Mouse (Mus musculus) embryonic facial prominence, embryonic 13.5 days (tissue): ENCODE data around the gene Plod2. TPM values are rescaled to one million over a fixed set of nuclear protein-coding genes. Genes with fewer than 3 reads are reported as not detected.
A peak's percentile ranks its signal among the peaks of the same experiment; 100 is the strongest.

Experiments
- ATAC-seq: fragments of 200-750 bp; cut with Nextera tagmentation; 2 replicates; pipeline ENCODE4 v1.8.0; 2017; ENCODE audit warnings: low read depth; ENCODE audit not compliant: insufficient number of reproducible peaks, insufficient read depth, low FRiP score, low TSS enrichment
- H3K27ac ChIP-seq: fragments of 300-500 bp; sonication (generic); 2 replicates; pipeline ENCODE4 v1.5.1; 2015; ENCODE audit warnings: moderate library complexity, mild to moderate bottlenecking, inconsistent platforms
- H3K27me3 ChIP-seq: fragments of 300-500 bp; sonication (generic); 2 replicates; pipeline ENCODE4 v1.6.1; 2015; ENCODE audit warnings: mild to moderate bottlenecking, inconsistent platforms
- H3K36me3 ChIP-seq: fragments of 300-500 bp; sonication (generic); 2 replicates; pipeline ENCODE4 v1.6.1; 2015; ENCODE audit warnings: mild to moderate bottlenecking, inconsistent platforms
- H3K4me1 ChIP-seq: fragments of 300-500 bp; sonication (generic); 2 replicates; pipeline ENCODE4 v1.6.1; 2015; ENCODE audit warnings: inconsistent platforms
- H3K4me2 ChIP-seq: fragments of 300-500 bp; sonication (generic); 2 replicates; pipeline ENCODE4 v1.6.1; 2015; ENCODE audit warnings: moderate library complexity, mild to moderate bottlenecking, inconsistent platforms
- H3K4me3 ChIP-seq: fragments of 300-500 bp; sonication (generic); 2 replicates; pipeline ENCODE4 v1.5.1; 2015; ENCODE audit warnings: mild to moderate bottlenecking, inconsistent platforms
- H3K9ac ChIP-seq: fragments of 300-500 bp; sonication (generic); 2 replicates; pipeline ENCODE4 v1.6.1; 2015; ENCODE audit warnings: mild to moderate bottlenecking, inconsistent platforms
- H3K9me3 ChIP-seq: fragments of 300-500 bp; sonication (generic); 2 replicates; pipeline ENCODE4 v1.6.1; 2016; ENCODE audit warnings: inconsistent platforms
- WGBS: fragments of 180-500 bp; shearing (Covaris S2); methylation state at CpG from one replicate; pipeline ENCODE4 v1.1.7; 2015; ENCODE audit warnings: mixed read lengths; 5-methylcytosine and 5-hydroxymethylcytosine counted together
- polyA plus RNA-seq: library from polyadenylated mRNA; unstranded; fragments of >200 nt; fragmentation: Nextera tagmentation; extraction: Ambion mirVana; gene quantifications from 2 replicates; pipeline ENCODE4 v1.2.1, GENCODE M21; 2015

Plod2 gene
- polyA plus RNA-seq, 1 experiment from 2014 or later: 53.4 TPM

DNA sequence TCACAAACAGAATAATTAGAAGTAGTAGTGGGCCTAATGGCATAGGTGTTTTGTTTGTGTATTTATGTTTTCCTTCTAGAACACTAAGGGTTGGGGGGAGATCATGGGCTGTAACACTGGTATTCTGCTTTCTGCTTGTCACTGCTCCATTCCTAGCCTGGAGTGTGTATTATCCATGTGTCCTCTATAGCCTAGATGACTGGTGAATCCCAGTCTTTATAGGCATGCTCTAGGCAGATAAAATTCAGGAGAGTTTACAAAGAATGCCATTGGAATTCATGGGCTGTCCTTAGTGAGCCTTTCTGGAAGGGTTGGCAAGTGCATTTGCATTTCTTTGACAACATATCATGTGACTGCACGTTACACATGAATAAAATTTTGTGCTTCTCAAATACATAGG is 44.0 kb downstream of the Plod2 start:
- Histone ChIP-seq H3K4me3 (no peak overlapping the region), H3K27me3 (no peaks in the 10 kb centered on the region), H3K4me2 (no peak overlapping the region), H3K9ac (no peak overlapping the region), H3K9me3 (no peaks in the 10 kb centered on the region), H3K4me1 (no peaks in the 10 kb centered on the region), H3K36me3 (peaks cover 48% of the 10 kb centered on the region), H3K27ac (no peak overlapping the region)
- 59% methylated on average over 1 of the region's 1 CpGs for WGBS
- no peak for ATAC-seq

DNA sequence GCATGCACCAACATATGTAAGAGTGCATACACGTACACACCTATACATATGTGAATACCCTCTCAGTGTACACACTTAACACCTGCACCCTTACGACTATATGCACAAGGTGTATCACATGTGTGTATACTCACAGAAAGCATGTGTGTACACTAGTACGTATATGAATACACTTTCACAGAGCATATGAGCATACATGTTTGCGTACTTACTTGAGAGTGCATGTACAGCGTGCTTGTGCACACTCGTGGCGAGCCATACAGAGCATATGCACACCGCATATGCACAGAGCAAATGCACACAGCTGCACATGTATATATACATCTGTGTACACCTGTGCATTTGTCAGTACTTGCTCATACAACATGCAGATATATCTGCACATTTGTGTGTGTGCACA is 45.4 kb downstream of the Plod2 start:
- H3K9ac ChIP-seq: no peak overlapping the region
- no peak overlapping the region for H3K4me3 ChIP-seq
- no peak overlapping the region for H3K4me2 ChIP-seq
- no peaks in the 10 kb centered on the region for H3K27me3 ChIP-seq
- H3K36me3 ChIP-seq: peaks cover 51% of the 10 kb centered on the region
- H3K27ac ChIP-seq: no peak overlapping the region
- no peaks in the 10 kb centered on the region for H3K4me1 ChIP-seq
- 96% methylated on average over 8 of the region's 8 CpGs for WGBS
- no peaks in the 10 kb centered on the region for H3K9me3 ChIP-seq
- 0 out of 2 replicates have a peak, but pooled peaks have one; percentile 15 for ATAC-seq

DNA sequence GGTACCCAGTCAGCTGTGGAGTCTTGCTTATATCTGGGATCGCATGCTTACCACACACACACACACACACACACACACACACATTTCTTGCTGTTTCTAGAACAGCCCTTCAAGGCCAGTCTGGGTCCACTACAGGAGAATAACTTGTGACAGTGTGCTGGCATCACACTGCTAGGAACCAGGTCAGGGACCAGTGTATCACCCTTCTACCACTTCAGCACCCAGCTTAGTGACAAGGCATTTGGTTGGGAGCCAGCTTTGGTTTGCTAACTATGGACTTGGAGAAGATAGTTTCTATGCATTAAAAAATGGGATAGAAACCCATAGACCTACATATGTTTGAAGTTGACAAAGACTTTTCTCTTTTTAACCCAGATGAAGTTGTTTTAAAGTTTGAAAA is 46.2 kb downstream of the Plod2 start:
- Histone ChIP-seq H3K36me3 (peaks cover 56% of the 10 kb centered on the region), H3K9me3 (no peaks in the 10 kb centered on the region), H3K27me3 (no peaks in the 10 kb centered on the region), H3K4me3 (no peak overlapping the region), H3K4me2 (no peak overlapping the region), H3K27ac (no peak overlapping the region), H3K9ac (no peak overlapping the region), H3K4me1 (no peaks in the 10 kb centered on the region)
- no peak for ATAC-seq
- WGBS: 86% methylated on average over 1 of the region's 1 CpGs

DNA sequence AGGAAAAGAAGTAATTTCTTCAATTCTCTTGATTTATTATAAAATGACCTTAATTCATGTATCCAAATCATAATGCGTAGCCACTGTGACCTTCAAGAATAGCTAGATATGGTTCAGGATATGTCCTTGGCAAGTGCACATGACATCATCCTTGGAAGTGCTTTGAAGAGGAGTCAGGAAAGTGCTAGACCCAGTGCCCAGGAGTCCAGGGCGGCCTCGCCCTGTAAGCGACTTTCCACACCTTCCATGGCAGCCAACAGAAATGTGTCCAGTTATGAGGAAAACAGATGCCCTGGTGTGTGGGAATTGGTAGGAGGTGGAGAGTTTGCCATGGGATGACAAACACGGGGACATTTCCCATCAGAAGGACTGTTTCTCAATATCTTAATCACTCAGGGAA is 47.0 kb downstream of the Plod2 start:
- H3K27ac ChIP-seq: no peak overlapping the region

DNA sequence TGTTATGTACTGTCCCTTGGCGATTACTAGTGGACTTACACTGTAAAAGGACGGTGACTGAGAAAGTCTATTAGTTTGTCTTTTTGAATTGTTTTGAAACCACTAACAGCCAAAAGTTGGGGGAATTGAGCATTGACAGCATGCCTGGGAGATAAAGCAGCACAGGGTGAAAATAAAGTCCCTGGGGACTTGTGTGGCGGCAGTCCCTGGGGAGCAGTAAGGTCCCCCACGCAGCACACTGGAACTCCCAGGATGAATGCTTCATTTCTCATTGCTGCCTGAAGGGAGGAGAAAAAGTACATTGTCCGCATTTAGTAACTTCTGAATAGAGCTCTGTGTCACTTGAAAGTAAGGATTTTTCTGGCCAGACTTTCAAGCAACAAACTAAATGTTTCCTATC is 49.5 kb downstream of the Plod2 start:
- H3K27me3 ChIP-seq: no peaks in the 10 kb centered on the region
- no peak overlapping the region for H3K4me2 ChIP-seq
- peaks cover 46% of the 10 kb centered on the region for H3K36me3 ChIP-seq
- H3K4me3 ChIP-seq: no peak overlapping the region
- H3K9me3 ChIP-seq: no peaks in the 10 kb centered on the region
- H3K4me1 ChIP-seq: no peaks in the 10 kb centered on the region
- WGBS: 67% methylated on average over 5 of the region's 5 CpGs
- no peak overlapping the region for H3K9ac ChIP-seq
- H3K27ac ChIP-seq: no peak overlapping the region
- no peak for ATAC-seq

More for the DNA sequence above, 47.0 kb downstream of the Plod2 start:
- WGBS: 92% methylated on average over 5 of the region's 5 CpGs
- Histone ChIP-seq H3K9me3 (no peaks in the 10 kb centered on the region), H3K4me1 (no peaks in the 10 kb centered on the region), H3K27me3 (no peaks in the 10 kb centered on the region), H3K4me2 (no peak overlapping the region), H3K9ac (no peak overlapping the region), H3K36me3 (peaks cover 54% of the 10 kb centered on the region), H3K4me3 (no peak overlapping the region)
- ATAC-seq: no peak

DNA sequence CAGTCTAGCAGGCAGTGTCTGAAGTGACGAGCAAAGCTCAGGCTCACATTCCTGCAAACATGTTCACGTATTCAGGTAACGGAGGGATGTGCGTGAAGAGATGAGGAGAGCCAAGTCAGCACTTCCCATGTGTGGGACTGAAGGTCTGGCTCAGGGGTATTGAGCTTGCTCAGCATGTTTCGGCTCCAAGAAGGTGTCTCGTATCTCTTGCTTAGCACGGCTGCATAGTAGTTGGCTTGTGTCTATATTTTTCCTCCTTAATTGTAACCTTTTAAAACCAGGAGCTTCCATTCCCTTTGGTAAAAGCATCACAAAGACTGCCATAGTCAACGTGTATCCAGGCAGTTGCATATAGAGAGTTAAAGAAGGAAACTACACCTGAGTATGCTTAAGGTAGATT is 50.7 kb downstream of the Plod2 start:
- no peak overlapping the region for H3K9ac ChIP-seq
- no peaks in the 10 kb centered on the region for H3K9me3 ChIP-seq
- H3K36me3 ChIP-seq: peaks cover 46% of the 10 kb centered on the region
- H3K4me2 ChIP-seq: no peak overlapping the region
- H3K4me1 ChIP-seq: no peaks in the 10 kb centered on the region
- no peaks in the 10 kb centered on the region for H3K27me3 ChIP-seq
- no peak overlapping the region for H3K27ac ChIP-seq
- H3K4me3 ChIP-seq: no peak overlapping the region
- ATAC-seq: no peak
- WGBS: 86% methylated on average over 8 of the region's 8 CpGs

DNA sequence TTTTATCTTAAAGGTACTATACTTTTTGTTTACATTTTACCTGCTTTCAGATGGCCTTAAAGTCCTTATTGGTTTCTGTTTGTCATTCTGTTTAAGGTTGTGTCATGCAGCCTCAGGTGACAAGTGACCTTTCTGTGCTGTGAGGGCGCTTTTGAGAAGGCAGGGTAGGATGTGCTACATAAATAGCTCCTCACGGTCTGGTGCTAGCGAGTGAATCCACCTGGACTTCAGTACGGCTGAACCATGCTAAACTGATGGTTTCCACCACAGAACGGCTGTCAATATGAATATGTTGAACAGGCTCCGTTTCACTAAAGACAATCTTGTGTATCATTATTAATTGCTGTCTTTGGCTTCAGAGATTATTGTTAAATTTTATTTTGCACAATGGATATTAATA is 52.5 kb downstream of the Plod2 start:
- Histone ChIP-seq H3K9me3 (no peaks in the 10 kb centered on the region), H3K36me3 (peaks cover 34% of the 10 kb centered on the region), H3K27me3 (no peaks in the 10 kb centered on the region), H3K27ac (no peak overlapping the region), H3K4me2 (no peak overlapping the region), H3K4me1 (no peaks in the 10 kb centered on the region), H3K4me3 (no peak overlapping the region), H3K9ac (no peak overlapping the region)
- no peak for ATAC-seq
- 61% methylated on average over 6 of the region's 6 CpGs for WGBS

DNA sequence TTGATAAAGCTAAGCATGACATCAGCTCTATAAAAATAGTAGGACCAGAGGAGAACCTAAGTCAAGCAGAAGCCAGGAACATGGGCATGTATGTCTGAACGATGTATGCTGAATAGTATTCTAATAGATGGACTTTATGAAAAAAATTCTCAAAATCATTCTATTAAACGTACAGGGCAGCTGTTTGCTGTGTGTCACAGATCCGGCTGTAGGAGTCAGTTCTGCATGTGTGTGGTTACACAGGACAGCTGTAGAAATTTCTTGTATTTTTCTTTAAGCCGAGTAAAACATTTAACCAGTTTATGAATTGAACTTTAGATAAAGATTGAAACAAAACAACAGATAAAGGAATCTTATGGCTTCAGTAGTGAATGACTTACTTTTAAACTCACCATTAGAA is 53.3 kb downstream of the Plod2 start:
- Histone ChIP-seq H3K36me3 (peaks cover 27% of the 10 kb centered on the region), H3K9me3 (no peaks in the 10 kb centered on the region), H3K27me3 (no peaks in the 10 kb centered on the region), H3K27ac (no peak overlapping the region), H3K4me1 (no peaks in the 10 kb centered on the region), H3K4me3 (no peak overlapping the region), H3K9ac (no peak overlapping the region), H3K4me2 (no peak overlapping the region)
- ATAC-seq: no peak
- 93% methylated on average over 4 of the region's 4 CpGs for WGBS

DNA sequence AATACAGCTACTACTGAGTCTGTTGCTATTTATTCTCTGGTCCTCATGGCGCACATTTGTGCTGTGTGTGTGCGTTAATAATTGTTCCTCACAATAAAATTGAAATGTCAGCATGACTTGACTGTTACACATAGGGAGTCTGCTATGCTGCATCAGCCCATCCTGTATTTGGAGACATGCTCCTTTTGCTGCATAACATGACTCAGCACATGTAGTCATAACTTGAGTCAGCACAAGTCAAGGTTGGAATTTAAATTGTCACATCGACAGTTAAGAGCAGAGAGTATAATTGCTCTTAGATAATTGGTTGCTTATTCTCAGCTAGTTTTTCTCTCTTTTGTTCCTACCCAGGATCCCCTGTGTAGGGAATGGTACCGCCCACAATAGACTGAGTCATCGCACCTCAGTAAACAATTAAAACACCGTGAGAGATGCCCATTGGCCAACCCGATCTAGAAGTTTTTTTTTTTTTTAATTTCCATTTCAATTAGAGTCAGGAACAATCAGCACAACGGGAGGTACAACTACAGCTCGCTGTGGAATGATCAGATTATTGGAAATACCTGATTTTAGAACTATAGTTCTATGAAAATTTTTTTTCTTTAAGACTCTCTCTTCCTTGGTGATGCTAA is 55.0 kb downstream of the Plod2 start:
- peaks cover 30% of the 10 kb centered on the region for H3K36me3 ChIP-seq
- ATAC-seq: no peak
- no peak overlapping the region for H3K4me3 ChIP-seq
- no peaks in the 10 kb centered on the region for H3K9me3 ChIP-seq
- no peak overlapping the region for H3K27ac ChIP-seq
- H3K4me1 ChIP-seq: no peaks in the 10 kb centered on the region
- no peak overlapping the region for H3K9ac ChIP-seq
- no peak overlapping the region for H3K4me2 ChIP-seq
- 91% methylated on average over 9 of the region's 9 CpGs for WGBS
- H3K27me3 ChIP-seq: no peaks in the 10 kb centered on the region

DNA sequence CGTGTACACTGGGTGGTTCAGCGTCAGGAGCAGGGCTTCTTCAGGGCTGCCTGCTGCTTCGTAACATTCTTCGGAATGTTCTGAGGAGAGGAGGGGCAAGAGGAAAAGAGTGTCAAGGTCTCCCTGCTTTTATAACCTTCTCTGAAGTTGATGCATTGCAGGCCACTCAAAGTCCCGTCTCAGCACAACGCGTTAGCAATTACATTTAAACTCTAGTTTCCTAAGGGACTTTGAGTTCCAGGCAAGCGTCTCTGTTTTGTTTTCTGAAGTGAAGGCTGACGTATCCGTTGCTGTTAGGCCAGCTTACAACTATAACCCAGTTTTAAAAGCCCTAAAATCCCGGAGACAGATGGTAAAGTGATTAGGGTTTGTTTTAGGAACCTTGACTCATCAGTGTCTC is 55.8 kb downstream of the Plod2 start:
- Histone ChIP-seq H3K27me3 (no peaks in the 10 kb centered on the region), H3K9me3 (no peaks in the 10 kb centered on the region), H3K4me1 (no peaks in the 10 kb centered on the region), H3K27ac (no peak overlapping the region), H3K4me2 (no peak overlapping the region), H3K36me3 (peaks cover 29% of the 10 kb centered on the region), H3K9ac (no peak overlapping the region), H3K4me3 (no peak overlapping the region)
- 70% methylated on average over 11 of the region's 11 CpGs for WGBS
- no peak for ATAC-seq

DNA sequence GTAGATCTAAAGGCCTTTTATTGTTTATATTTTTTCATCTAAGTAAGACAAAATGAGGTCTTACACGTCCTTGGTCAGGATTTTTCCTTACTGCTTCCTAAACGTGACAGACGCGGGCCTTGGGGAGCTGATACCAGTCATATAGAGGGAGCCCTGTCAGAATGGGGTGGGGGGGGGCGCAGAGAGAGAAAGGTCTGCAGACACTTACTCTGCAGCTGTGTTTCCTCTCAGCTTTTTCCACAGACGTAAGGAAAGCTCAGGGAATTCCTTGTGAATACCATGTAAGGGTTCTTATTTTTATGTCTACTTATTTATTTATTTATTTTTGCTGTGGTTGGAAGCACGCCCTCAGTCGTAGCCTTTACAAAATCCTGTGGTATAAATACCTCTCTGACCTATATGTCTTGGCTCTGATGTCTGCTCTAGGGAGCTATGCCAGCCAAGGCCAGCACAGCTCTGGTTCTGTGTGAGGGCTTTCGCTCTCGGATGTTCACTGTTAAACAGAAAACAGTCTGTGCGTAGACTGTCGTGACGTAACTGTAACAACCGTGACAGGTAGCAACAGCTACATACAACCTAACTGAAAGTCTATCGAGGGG is 58.0 kb downstream of the Plod2 start:
- Histone ChIP-seq H3K27ac (no peak overlapping the region), H3K27me3 (no peaks in the 10 kb centered on the region), H3K4me3 (no peak overlapping the region), H3K4me2 (no peak overlapping the region), H3K9ac (no peak overlapping the region), H3K9me3 (no peaks in the 10 kb centered on the region), H3K36me3 (peaks cover 30% of the 10 kb centered on the region), H3K4me1 (no peaks in the 10 kb centered on the region)
- ATAC-seq: no peak
- WGBS: 78% methylated on average over 15 of the region's 15 CpGs

DNA sequence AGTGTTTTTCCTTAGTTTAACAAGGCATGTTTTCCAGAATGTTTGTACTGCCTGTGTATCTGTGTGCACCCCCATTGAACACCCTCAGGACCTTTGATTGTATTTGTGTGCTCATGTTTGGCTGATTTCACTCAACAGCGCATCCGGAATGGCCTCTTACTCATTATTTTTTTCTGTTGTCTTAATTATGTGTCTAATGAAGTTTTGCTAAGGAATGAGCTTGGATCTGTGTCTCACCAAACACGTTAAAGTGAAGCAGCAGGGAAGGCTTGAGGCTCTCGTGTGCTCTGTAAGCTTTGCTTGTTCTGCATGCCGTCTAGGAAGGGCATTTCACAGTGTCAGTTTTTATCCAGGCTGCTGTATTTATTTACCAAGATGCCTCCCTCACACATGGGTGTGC is 59.5 kb downstream of the Plod2 start:
- ATAC-seq: no peak
- Histone ChIP-seq H3K9ac (no peak overlapping the region), H3K4me1 (no peaks in the 10 kb centered on the region), H3K4me3 (no peak overlapping the region), H3K9me3 (no peaks in the 10 kb centered on the region), H3K4me2 (no peak overlapping the region), H3K27me3 (no peaks in the 10 kb centered on the region), H3K36me3 (peaks cover 38% of the 10 kb centered on the region), H3K27ac (no peak overlapping the region)
- WGBS: 88% methylated on average over 5 of the region's 5 CpGs
